Mouse (Mus musculus) ES-CJ7 (cell line): ENCODE measurements around the gene Plppr2.

Experiments used
- DNase-seq: peaks from one replicate; pipeline ENCODE4 v3.0.0; 2011; ENCODE audit warnings: low read depth, low spot score

Gene Plppr2

DNA sequence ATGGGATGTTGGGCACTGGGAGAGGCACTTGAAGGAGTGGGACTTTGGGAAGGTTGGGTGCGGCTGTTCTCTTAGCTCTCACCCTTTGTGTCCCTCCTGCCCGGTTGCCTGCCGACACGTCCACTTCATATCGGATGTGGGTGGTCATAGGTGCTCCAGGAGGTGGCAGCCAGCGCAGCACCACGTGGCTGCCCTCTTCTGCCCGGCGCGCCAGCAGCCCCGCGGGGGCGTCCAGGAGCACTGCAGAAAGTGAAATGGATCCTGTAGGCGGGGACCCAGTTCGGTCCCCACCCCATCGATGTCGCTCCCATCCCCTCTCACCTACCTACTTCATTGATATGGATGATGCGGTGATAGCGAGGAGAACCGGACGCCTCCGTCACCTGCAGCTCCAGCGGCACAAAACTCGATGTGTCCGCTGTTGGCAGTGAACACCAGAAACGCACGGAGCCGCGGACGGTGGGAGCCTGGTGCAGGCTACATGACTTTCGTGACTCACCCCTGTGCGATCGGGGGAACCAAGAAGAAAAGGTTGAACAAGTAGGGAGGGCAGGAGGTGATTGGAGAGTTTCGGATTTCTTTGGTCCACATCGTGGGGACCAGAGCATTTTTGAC lies 24.6 kb downstream of the Plppr2 start:
- no peak for DNase-seq

DNA sequence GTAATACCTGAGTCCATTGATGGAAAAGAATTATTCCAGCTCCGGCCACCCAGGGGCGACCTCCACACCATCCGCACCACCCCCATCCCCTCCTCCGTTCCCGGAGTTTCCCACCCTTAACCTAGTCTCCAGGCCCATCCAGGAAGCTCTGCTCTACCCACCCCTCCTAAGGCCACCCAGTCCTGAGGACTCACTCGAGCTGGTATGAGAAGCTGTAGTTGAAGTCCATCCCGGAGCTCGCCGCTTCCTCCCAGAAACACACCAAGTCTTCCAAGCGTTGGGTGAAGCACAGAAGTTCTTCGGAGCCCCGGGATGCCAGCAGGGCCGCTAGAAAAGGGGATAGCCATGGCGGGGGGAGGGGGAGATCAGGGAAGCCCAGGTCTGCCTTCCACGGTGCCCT lies 25.2 kb downstream of the Plppr2 start:
- DNase-seq, result no peak

DNA sequence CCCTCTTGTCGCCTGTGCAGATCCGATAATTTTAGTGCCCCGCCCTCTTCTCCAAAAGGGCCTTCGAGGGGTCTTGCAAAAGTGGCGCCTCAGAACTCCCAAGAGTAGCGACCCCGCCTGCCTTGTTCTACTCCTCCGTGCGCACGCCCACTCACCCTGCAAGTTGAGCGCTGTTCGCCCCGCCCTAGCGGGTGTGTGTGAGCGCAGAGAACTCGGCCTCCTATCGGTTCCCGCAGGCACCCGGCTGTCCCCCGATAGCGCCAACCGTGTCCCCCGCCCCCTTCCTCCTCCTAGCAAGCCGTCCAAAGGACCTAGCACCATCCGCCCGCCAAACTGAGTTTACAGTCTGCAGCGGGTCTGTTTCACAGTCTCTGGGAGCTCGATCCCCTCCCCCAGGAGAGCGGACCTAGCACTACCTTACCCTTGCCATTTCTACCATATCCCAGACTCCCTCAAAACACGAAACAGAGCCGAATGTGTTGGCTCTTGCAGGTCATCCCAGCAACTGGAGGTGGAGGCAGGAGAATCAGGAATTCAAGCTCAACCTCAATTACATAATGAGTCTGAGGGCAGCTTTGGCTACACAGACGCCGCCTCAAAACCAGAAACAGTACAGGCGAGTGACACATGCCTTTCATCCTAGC lies 25.7 kb downstream of the Plppr2 start:
- DNase-seq, result peak; percentile 80

DNA sequence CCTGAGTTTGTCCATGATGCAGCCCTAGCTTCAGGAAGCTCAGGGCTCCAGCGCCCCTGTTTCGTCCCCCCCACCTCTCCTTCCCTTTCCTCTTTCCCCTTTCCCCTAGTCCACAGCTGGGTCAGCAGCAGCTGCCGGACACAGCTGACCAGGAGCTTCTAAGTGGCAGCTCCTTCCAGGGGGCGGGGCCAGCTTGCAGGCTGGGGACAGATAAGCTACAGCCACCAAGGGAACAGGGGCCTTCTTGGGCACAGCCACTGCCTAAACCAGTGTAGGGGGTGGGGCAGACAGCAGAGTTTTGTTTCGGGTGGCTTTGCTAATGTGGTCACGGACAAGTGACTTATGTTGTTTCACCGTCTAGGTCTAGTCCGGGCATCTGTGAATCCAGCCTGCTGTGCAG lies 26.6 kb downstream of the Plppr2 start, which contains the start of gene Epor:
Gene Epor (minus strand): TSS at position 90 of the 400 bp plus-strand sequence.
- DNase-seq, result no peak

DNA sequence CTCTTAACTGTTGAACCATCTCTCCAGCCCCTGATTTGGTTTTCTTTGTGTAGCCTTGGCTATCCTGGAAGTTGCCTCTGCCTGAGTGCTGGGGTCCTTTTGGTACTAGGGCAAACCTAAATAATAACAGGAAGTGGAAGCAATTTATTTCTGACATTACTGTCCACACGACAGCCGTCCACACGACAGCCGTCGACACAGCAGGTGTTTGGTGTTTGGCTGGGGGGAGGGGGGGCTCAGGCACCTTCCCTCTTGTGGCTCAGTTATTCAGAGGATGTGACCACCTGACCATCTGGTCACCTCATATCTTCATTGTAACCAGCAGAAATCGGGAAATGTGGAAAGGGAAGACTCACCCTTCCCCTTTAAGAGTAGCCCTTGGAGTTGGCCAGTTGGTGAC lies 32.0 kb downstream of the Plppr2 start:
- DNase-seq, result no peak

DNA sequence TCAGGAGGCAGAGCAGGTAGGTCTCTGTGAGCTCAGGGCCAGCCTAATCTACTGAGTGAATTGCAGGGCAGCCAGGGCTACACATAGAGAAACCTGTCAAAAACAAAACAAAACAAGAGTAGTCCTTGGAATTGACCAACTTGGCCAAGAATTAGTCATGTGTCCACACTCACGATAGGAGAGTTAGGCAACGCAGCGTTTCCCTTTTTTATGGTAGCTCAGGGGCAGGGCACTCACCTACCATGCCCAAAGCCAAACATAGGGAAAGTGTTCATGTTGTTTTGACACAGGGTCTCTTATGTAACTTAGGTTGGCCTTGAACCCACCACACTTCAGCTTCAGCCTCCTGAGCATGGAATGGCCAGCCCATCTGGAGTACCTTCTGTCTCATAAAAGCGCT lies 32.5 kb downstream of the Plppr2 start:
- DNase-seq, result no peak

DNA sequence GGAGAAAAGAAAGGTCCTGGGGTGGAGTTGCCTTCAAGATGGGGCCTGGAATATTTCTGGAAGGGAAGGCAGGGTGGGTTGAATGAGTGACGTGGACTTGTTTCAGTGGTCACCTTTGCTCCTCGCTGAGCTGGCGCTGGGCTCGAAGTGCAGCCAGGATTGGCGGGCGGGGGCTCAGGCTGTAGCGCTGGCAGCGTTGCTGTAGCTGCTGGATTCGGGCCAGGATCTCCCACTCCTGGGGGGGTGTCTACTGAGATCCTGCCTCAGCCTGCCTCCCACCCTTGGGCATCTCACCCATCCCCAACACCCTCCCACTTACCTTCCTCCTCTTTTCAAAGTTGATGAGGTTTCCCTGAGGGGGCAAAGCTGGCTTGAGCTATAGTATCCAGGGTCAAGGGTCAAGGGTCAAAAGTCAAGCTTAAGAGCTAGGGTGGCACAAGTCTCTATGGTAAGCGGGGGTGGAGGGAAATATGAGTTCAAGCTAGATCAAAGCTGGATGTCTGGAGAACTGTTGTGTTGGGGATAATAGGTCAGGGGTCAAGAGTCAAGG lies 39.9 kb downstream of the Plppr2 start:
- DNase-seq, result no peak

DNA sequence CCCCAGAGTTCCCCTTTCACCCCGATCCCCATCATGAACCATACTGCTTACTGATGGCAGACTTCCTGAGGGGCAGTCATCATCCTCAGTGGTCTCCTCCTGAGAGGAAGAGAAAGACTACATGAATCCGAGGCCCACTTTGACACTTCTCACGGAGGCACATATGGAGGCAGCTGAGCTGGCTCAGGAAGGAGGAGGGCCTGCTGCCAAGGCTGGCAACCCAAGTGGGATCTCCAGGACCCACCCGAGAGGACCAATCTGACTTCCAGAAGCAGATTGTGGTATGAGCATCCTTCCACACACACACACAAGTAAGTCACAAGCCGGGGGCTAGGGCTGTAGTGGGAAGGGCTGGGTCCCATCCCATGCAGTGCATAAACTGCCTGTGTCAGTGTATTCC lies 40.5 kb downstream of the Plppr2 start:
- no peak for DNase-seq

DNA sequence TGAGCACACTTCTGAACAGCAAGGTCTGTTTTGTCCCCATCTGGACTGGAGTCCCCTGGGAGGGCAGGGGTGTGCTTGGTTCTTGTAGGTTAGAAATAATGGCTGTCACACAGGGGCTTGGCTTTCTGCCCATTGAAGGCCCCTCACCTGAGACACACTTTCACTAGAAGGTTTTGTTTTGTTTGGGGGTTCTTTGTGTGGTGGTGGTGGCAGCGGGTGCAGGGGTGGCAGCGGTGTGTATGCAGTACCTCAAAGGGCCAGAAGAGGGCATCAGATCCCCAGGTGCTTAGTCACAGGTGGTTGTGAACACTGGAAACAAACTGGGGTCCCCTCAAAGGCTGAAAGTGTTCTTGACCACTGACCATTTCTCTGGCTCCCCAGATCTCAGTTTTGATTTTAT lies 41.1 kb downstream of the Plppr2 start:
- DNase-seq, result peak; percentile 49

DNA sequence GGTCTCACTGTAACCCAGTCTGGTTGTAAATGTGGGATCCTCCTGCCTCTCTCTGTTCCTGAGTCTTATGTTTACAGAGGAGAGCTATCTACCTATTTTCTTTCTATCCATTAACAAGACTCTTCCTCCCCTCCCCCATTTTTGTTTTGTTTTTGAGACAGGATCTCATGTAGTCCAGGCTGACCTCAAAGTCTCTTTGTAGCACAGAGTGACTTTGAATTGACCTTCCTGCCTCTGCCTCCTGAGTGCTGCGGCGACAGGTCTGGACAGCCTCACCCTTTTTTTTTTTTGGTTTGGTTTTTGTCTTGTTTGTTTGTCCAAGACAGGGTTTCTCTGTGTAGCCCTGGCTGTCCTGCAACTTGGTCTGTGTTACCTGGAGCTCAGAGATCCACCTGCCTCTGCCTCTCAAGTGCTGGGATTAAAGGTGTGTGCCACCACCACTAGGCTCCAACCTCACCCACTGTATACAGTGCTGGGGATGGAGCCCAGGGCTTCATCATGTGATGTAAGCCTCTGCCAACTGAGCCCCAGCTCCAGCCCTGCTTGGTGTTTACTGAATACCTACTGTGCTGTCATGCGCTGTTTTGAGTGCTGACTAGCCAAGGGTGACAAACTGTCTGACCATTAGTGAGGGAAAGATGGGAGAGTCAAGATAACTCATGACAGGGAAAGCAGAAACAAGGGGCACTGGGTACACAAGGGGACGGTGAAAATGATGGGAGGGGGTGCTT lies 41.7 kb downstream of the Plppr2 start:
- DNase-seq, result peak; percentile 67

DNA sequence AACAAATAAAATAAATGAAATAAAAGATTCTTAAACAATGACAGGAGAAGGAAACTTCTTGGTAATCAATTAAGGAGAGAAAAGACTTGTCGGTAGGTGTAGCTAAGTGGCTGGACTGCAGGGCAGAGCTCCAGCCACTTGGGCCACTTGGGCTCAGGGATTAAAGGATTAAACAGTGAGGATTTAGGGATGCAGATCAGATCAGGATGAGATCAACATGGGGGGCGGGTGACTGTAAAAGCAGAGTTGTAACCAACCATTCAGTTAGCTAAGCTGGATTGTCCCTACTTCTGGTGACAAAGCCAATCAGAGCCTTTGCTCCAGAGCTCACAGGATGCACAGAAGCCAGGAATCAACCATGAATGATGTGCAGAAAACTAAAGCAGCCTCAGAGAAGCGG lies 47.1 kb downstream of the Plppr2 start:
- DNase-seq, result no peak

DNA sequence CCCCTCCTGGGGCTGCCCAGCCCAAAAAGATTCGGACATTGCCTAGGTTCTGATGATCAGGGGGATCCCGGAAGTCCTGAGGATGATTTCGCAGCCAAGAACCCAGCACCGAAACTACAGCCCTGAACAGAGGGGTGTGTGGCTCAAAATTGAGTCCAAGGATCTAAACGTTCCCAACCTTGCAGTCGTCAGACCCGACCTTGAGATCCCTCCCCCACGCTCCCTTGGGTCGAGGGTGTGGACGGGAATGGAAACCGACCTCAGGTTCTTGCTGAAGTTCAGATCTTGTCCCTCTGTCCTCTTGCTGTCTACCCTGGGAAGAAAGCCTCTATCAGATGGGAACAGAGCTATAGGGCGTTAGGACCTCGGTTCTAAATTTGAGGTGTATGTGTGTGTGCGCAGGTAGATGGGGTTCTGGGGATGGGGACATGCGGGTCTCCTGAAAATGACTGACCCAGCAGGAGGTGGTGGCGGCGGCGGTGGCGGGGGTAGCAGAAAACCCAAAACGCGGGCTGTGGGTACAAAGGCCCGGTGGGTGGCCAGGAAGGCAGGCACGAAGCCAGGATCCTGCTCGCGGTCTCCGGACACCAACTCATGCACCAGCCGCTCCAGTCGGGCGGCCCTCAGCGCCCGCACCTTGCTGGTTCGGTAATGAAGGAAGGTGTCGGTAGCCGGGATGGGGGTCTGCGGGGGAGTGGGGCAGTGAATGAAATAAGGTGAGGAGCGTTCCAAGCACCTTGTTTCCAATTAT lies 50.9 kb downstream of the Plppr2 start:
- DNase-seq, result peak; percentile 45

DNA sequence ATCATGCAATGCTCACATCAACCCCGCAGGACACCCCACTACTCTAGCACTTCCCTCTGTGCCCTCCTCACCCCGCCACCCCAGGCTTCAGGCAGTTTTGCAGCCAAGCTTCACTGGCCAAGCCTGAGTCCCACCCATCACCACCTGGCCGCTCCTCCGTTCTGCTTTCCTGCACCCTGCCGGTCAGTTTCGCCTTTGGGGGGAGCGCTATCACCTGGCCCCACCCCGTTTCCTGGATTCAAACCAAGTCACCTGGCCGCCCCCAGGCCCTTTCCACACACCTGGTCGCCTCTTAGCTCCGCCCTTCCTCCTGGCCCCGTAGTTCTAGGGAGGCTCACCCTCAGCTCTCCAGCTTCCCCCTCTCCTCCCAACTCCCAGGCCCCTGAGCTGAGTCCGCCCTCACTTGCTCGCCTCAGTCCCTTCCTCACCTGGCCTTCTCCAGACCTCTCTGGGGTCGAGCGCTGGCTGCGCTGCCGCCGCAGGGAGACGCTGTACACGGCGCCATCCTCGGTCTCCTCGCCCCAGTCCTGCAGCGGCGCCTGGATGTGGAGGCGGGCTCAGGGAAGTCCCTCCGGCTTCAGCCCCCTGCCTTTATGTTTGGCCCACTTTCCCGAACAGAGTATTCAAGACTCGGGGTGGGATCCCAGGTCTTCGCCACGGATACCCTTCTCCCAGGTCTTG lies 51.7 kb downstream of the Plppr2 start:
- no peak for DNase-seq

DNA sequence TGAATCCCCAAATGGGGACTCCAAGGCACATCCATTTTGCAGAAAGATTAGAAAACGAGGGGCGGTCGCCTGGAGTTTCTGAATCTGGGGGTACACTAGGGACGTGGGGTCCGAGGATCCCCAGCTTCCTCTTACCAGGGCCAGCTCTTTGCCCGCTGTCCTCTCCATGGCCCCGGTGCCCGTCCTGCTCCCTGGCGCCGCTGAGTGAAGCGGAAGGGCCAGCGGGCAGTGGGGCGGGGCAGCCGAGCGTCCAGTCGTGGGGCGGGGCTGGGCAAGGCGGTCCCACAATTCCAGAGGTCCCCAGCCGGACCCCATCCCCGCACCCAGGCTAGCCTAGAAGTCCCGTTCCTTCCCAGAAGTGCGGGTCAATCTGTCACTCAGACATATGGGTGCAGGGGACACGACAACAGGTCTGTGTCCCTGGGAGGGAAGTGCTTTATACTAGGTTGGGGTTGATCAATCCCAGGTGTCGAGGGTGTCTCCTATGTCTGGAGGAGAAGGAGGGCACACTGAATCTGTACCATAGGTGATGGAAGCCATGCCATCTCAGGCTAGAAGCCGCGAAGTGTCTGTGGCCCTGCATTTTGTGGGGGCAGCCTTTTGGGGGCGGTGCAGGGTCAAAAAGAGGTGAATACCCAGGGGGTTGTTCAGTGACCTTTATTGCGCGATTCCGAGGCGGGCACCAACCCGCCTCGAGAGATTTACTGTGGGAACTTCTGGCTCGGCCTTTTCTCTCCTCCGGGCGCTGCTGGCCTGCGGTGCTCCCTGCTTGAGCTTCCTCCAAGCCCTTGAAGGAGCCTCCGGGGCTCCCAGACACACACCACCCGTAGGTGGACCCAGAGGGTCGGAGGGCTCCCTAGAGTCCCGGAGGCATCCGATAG lies 52.6 kb downstream of the Plppr2 start, which contains the start of gene Rgl3:
Gene Rgl3 (minus strand): TSS at position 217 of the 881 bp plus-strand sequence.
- no peak for DNase-seq

DNA sequence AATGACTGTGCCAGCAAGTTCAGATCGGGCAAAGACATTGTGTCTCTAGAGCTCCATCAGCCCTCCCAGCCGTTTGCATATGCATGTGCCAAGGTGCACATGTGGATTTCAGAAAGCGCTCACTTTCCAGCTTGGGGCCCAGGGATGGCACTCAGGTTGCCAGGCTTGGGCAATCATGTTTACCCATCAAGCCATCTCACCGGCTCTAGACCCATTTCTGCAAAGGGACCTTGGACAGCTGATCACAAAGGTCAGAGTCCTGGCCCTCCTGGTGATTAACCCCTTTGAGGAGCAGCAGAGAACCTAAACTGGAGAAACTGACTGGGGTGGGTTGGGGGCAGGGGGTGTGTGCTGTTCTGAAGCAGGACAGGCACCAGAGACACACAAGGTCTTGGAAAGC lies 55.4 kb downstream of the Plppr2 start:
- no peak for DNase-seq

DNA sequence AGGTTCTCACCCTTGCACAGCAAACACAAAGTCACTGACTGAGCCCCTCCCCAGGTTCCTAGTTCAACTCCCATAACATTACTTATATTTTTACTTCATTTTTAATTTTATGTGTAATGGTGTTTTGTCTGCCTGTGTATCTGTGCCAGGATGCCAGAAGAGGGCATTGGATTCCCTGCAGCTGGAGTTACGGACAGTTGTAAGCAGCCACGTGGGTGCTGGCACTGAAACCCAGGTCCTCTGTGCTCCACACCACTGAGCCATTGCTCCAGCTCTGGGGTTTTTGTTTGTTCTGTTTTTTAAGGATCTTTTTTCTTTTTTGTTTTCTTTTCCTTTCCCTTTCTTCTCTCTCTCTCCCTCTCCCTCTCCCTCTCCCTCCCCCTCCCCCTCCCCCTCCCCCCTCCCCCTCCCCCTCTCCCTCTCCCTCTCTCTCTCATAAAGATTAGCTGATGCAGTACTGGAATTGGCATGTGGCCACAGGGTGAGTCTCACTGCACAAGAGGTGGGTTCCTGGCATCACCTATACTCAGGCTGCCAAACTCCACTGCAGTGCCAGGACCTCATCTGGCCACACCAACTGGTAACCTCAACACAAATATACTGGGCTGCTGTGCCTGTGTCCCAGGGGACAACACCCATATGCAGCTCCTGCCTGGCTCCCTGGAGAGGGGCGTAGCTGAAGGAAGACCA lies 59.5 kb downstream of the Plppr2 start:
- no peak for DNase-seq
